Mouse (Mus musculus) cerebellum, adult 18-20 months (tissue): ENCODE measurements around the gene A930017K11Rik.
A peak's percentile ranks its signal among the peaks of the same experiment; 100 is the strongest.

ENCODE experiments used
- DNase-seq, 2 experiments: peaks; one replicate each; pipeline ENCODE4 v3.0.0; 2021

Gene A930017K11Rik

DNA sequence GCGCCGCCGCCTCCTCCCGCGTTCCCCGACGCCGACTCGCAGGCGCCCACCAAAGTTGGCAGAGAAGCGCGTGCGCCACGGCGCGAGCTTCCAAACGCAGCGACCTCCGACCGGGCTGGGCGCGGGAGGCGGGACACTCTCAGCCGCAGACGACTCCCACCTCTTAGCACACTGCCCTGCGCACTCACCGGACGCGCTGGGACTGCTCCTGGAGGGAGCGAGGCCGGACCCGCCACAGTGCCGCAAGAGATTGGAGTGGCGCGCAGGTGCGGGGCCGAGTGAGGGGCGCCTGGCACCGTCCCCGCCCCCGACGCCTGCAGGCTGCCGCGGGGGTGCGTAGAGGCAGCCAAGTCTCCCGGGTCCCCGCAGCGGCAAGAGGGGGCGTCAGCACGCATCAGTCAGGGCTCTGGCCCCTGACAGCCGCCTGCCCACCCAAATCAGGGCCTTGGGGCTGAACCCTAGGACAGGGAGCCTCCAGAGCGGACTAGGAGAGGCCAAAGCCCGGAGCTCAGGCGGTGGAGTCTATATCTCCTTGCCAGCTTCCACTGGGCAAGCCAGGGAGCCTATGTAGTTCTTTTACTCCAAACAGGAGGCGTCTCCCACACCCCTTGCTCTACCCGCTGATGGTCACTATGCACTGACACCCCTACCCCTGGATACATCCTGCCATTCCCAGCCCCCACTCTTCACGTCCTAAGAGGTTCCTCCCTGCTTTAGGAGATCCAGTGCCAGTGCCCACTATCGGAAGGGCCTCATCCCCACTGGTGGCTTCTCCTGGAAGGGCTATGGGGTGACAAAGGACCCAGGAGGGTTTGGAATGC, at the start of gene A930017K11Rik:
Gene A930017K11Rik, minus strand, starts transcription at position 763 of the 821 bp plus-strand sequence.
- peak; percentile 65 to 71 for DNase-seq

GRCm38 (mm10) chr17:25998425-25998824, 46.1 kb upstream of the A930017K11Rik start:
- DNase-seq, result no peak

DNA sequence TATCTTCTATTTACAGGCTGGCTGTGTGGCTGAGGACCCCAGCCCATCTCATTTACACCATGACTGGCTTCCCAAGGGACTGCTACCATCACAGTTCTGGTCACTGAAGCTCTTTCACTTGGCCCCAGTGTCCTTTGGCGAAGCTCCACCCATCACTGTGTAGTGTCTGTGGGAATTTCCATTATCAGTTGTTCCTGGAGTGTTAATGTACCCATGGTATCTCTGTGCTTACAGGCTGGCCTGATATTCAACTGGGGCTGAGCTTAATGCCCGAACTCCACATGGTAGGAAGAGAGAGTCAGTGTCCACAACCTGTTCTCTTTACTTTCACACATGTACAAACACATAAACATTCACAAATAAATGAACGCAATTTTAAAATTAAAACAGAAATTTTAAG, 41.1 kb upstream of the A930017K11Rik start:
- DNase-seq, result no peak

DNA sequence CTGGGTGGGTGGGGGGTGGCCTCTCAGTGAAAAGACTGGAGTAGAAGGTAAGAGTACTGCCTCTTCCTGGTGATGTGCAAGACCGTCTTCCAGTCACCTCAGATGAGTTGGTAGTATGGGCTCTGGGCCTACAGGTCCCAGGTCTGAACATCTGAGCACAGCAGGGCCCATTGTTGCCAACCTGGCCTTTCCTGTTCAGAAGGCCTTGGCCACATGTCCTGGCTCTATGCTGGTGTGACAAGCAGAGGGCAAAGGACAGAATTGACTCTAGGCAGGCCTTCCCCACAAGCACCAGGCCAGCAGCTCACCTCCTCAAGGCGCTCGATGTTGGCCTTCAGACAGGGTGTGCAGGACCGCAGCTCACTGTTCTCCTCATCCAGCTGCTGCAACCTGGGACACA, 39.9 kb upstream of the A930017K11Rik start:
- DNase-seq, result no peak

DNA sequence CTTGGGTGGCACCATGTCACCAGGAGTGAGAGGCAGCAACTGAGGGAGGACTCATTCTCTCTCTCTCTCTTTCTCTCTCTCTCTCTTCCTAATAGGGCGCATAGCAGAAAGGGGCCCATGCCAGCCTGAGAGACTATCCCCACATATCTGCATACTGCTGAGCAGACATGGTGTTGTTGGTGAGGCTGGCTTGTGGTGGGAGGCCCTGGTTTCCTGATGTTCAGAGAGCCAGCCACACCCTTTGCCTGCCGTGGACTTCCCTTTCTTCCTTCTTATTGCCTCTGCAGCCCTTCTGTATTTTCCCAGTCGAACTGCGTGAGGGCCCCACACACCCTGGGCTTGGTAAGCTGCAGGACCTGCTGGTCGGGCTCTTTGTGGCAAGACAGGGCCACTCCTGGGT, 38.0 kb upstream of the A930017K11Rik start:
- no peak for DNase-seq

DNA sequence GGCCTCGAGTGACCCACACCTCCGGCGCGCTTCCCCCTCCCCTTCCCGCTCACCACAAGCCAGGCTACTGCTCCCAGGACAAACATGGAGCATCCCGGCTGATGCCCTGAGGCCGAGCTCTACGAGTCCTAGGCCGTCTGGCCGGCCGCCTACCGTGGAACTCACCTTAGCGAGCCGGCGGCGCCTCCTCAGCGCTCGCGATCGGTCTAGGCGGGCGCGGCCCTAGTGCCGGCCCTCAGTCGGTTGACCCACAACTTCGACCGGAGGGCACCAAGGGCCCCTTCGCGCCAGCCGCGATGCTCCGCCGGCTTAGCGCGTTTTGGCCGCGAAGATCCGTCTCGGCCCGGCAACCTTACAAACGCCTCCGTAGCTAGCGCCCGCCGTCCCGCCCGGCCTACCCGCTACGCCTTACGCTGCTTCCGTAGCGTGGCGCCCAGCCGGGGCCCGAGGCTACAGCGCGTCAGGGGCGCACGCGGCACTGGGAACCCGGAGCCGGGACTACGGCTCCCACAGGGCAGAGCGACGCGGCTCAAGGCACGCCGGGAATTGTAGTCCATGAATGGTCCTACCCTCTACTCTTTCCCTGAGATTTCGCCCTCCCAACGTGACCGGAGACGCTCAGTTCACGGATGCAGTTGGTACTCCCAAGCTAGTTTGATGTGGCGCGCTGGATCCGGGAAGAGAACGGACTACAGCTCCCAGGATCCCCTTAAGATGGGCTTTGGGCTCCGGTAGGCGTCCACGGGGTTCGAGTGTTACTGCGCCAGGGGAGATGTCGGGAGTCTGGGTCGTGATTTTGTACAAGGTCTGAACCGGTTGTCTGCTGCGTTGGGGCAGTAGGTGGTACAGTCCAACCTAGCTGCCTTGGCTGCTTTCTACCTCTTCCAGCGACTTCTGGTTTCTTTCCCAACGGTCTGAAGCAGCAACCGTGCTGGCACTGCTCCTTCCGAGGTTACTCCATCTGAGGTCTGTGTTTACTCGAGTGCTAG, 33.2 kb upstream of the A930017K11Rik start, which contains the start of gene Capn15:
Gene Capn15, minus strand, starts transcription at position 491 of the 989 bp plus-strand sequence.
- peak; percentile 96 for DNase-seq

GRCm38 (mm10) chr17:25984556-25985305, 32.4 kb upstream of the A930017K11Rik start:
- DNase-seq, result no peak

GRCm38 (mm10) chr17:25984066-25984465, 31.7 kb upstream of the A930017K11Rik start:
- no peak for DNase-seq

DNA sequence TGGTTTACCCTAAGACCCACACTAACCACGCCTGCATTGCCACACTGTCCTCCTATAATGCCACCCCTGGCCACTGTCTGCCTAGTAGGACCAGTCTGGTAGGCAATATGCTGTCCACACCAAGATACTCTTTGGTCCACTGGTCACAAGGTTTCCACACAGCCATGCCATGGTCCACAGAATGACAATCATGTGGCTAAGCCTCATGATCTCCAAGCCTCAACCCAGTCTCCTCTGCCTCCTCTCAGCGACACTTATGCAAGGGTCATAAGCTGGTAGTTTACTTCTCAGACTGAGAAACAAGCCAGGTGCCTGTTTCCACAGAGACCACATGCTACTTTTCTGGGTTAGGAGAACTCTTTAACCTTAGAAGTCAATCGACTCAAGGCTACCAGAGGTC, 30.5 kb upstream of the A930017K11Rik start:
- DNase-seq, result no peak

GRCm38 (mm10) chr17:25980854-25981253, 28.5 kb upstream of the A930017K11Rik start:
- DNase-seq, result peak; percentile 77 to 81

GRCm38 (mm10) chr17:25979829-25980738, 27.7 kb upstream of the A930017K11Rik start:
- DNase-seq, result no peak

DNA sequence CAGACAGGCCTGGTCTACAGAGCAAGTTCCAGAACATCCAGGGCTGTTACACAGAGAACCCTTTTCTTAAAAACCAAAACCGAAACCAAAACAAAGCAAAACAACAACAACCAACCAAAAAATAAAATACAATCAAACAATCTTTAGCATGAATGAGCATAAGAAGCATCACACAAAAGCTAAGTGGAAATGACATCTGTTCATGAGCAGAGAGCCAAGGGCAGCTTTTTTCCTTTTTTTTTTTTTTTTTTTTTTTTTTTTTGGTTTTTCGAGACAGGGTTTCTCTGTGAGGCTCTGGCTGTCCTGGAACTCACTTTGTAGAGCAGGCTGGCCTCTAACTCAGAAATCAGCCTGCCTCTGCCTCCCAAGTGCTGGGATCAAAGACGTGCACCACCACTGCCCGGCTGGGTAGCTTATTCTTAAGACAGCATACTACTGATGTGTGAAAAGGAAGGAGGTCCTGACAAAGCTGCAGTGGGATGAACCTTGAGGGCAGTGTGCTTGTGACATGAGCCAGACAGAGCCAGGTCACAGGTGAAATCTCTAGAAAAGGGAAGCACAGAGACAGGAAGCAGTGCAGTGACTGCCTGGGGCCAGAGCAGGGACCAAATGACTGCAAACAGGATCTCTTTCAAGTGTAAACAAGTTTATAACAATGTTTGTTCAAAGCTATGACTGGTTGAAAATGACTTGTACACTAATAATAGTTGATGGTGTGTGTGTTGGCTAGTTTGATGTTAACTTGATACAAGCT, 18.8 kb upstream of the A930017K11Rik start:
- no peak for DNase-seq

- DNase-seq, result peak; percentile 52 to 55
Measured at GRCm38 (mm10) chr17:25970448-25970847, 18.1 kb upstream of the A930017K11Rik start.

- no peak for DNase-seq
Measured at GRCm38 (mm10) chr17:25968176-25968575, 15.8 kb upstream of the A930017K11Rik start.

- DNase-seq, result peak; percentile 64 to 72
Measured at GRCm38 (mm10) chr17:25967652-25968051, 15.3 kb upstream of the A930017K11Rik start.

DNA sequence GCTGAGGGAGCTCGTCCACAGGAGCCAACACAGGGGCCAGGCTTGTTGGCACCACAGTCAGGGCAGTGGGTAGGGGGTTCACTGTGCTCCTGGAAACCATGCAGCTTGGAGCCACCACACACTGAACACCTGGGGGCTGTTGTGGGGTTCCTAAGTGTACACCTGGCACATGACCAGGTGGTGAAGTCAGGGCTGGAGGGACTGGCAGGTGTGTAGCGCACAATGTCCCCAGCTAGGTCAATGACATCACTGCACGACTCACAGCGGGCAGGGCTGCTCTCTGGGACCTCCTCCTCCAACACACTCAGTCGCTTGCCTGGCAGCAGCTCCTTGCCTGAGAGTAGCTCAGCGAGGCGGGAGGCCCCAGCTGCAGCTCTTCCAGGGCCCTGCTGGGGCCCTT, 11.9 kb upstream of the A930017K11Rik start:
- DNase-seq, result peak; percentile 57 to 59

DNA sequence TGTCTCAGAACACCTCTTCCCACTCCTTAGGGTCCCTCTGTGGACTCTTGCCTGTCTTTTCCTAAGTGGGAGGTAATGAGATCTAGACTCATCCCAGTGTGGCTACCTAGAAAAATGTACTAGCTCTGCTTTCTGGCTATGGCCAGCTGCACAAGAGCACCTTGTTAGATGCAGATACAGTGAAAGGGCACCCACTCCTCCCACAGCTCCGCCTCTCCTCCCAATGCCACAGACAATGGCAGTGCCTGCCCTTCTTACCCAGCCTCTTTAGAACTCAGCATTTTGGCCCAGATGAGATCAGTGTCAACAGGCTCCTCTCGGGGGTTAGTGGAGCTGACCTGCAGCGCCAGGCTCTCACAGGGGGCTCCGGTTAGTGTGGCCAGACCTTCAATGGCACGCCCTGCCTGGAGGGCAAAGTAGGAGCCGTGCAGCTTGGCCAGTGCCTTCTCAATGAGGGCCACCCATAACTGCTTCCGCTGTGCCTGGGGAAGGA, 10.1 kb upstream of the A930017K11Rik start:
- no peak for DNase-seq

GRCm38 (mm10) chr17:25961566-25961965, 9.2 kb upstream of the A930017K11Rik start:
- DNase-seq, result no peak

DNA sequence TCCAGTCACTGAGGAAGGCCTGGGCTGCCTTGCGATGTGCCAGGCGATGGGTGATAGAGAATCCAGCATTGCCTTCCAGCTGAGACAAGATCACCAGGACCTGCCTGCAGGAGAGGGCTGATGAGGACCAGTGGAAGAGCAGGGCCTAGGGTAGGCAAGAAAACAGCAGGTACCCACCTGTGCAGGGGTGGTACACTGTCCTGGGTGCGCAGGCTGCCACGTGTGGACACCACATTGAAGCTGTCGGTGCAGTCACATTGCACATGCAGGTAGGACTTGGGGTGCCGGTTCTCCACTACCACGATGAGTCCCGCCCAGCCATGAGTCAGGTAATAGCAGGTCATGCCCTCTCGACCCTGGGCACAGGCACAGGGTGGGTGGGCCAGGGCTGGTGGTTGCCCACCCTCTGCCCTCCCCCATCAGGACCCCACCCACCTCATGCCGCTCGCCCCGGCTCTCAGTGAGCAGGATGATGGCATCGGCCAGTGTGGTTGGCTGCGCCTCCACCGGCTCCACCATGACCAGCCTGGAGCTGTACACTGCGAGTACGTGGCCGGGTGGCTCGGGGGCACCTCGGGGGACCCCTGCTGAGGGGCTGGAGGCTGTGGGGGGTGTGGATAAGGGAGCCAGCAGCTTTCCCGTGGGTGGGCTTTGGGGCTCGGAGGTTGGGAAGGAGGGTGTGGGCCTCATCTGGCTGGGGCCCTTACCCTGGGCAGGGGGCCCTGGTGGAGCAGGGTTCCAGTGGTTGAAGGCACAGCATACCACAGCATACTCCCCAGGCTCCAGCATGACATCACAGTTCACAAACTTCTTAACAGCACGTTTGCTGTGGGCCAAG, 7.5 kb upstream of the A930017K11Rik start:
- no peak for DNase-seq
